Mouse (Mus musculus): ENCODE data around the gene Gm49373. TPM values are rescaled to one million over a fixed set of nuclear protein-coding genes. Genes with fewer than 3 reads are reported as not detected.

Gene Gm49373
- polyA plus RNA-seq, 1 experiment from 2014 or later: 0.24 TPM

GRCm38 (mm10) chr9:21107607-21108237 is 34.8 kb upstream of the Gm49373 start:
- no peaks in the 10 kb centered on the region for H3K27me3 ChIP-seq (ENCODE audit: control insufficient read depth, insufficient read depth, low read length)
- ATAC-seq (ENCODE audit: low FRiP score, low TSS enrichment) (no peak), DNase-seq (ENCODE audit: low spot score) (peak; percentile 58)
- H3K27ac ChIP-seq (replicated peaks): no peak overlapping the region
- no peaks in the 10 kb centered on the region for H3K4me1 ChIP-seq (replicated peaks; ENCODE audit: control insufficient read depth, insufficient read depth)
- TF ChIP-seq CTCF (IDR thresholded peaks at IDR 0.05; ENCODE audit: low read depth) (no peak), EP300 (optimal IDR thresholded peaks at IDR 0.05) (no peak)
- H3K4me2 ChIP-seq (replicated peaks; ENCODE audit: low read depth): no peak overlapping the region
- H3K9ac ChIP-seq (ENCODE audit: low read length): no peak overlapping the region
- 39% methylated on average over 23 of the region's 23 CpGs for whole genome bisulfite sequencing
- no peak overlapping the region for H3K4me3 ChIP-seq (ENCODE audit: low read depth, low read length)
- peaks cover 2% of the 10 kb centered on the region; the same call in 1 of the 2 replicates for H3K36me3 ChIP-seq (ENCODE audit: control insufficient read depth, insufficient read depth, low read length)
- H3K9me3 ChIP-seq (ENCODE audit: control insufficient read depth, low read length): no peaks in the 10 kb centered on the region

- TF ChIP-seq CTCF (IDR thresholded peaks at IDR 0.05; ENCODE audit: low read depth): no peak
- no peak for TF ChIP-seq EP300 (optimal IDR thresholded peaks at IDR 0.05)
- Histone ChIP-seq H3K9me3 (ENCODE audit: control insufficient read depth, low read length) (no peaks in the 10 kb centered on the region), H3K9ac (ENCODE audit: low read length) (no peak overlapping the region), H3K4me3 (ENCODE audit: low read depth, low read length) (no peak overlapping the region), H3K36me3 (ENCODE audit: control insufficient read depth, insufficient read depth, low read length) (peaks cover 2% of the 10 kb centered on the region; the same call in 1 of the 2 replicates), H3K4me1 (replicated peaks; ENCODE audit: control insufficient read depth, insufficient read depth) (no peaks in the 10 kb centered on the region), H3K27me3 (ENCODE audit: control insufficient read depth, insufficient read depth, low read length) (no peaks in the 10 kb centered on the region), H3K27ac (replicated peaks) (no peak overlapping the region), H3K4me2 (replicated peaks; ENCODE audit: low read depth) (no peak overlapping the region)
- WGBS: 61% methylated on average over 5 of the region's 5 CpGs
- ATAC-seq (ENCODE audit: low FRiP score, low TSS enrichment) (no peak), DNase-seq (ENCODE audit: low spot score) (no peak)
Measured at GRCm38 (mm10) chr9:21105760-21106564, 33.1 kb upstream of the Gm49373 start.

DNA sequence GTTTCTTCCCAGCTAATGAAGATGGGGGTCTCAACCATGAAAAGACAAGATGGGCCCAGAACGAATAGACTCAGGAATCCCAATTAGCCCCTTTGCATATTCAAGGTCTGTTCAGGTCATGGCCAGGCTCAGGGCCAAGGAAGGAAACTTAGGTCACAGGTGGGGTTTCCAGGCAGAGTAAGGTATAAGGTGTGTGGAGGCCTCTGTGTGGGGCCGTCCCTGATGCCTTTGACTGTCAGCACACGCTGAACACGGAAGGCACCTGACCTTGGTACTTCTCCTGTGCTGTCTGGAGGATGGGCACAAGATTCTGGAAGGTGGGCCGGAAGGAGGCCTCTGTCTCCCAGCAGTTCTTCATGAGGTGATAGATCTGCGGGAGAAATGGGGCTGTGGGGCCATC is 31.9 kb upstream of the Gm49373 start:
- no peaks in the 10 kb centered on the region; the same call in 1 of the 2 replicates for H3K36me3 ChIP-seq (ENCODE audit: control insufficient read depth, insufficient read depth, low read length)
- no peak overlapping the region for H3K4me3 ChIP-seq (ENCODE audit: low read depth, low read length)
- H3K4me2 ChIP-seq (replicated peaks; ENCODE audit: low read depth): no peak overlapping the region
- DNase-seq (ENCODE audit: low spot score) (no peak), ATAC-seq (ENCODE audit: low FRiP score, low TSS enrichment) (no peak)
- no peaks in the 10 kb centered on the region for H3K9me3 ChIP-seq (ENCODE audit: control insufficient read depth, low read length)
- TF ChIP-seq CTCF (IDR thresholded peaks at IDR 0.05; ENCODE audit: low read depth) (no peak), EP300 (optimal IDR thresholded peaks at IDR 0.05) (no peak)
- no peaks in the 10 kb centered on the region for H3K27me3 ChIP-seq (ENCODE audit: control insufficient read depth, insufficient read depth, low read length)
- H3K9ac ChIP-seq (ENCODE audit: low read length): no peak overlapping the region
- H3K4me1 ChIP-seq (replicated peaks; ENCODE audit: control insufficient read depth, insufficient read depth): no peaks in the 10 kb centered on the region
- WGBS: 79% methylated on average over 6 of the region's 6 CpGs
- no peak overlapping the region for H3K27ac ChIP-seq (replicated peaks)

GRCm38 (mm10) chr9:21102076-21102475 is 29.2 kb upstream of the Gm49373 start:
- no peak for ATAC-seq (ENCODE audit: low FRiP score, low TSS enrichment)
- H3K27ac ChIP-seq (replicated peaks): no peak overlapping the region
- no peak for TF ChIP-seq CTCF (IDR thresholded peaks at IDR 0.05; ENCODE audit: low read depth)
- no peak for TF ChIP-seq EP300 (optimal IDR thresholded peaks at IDR 0.05)
- no peak overlapping the region for H3K4me3 ChIP-seq (ENCODE audit: low read depth, low read length)
- no peaks in the 10 kb centered on the region for H3K4me1 ChIP-seq (replicated peaks; ENCODE audit: control insufficient read depth, insufficient read depth)
- H3K9me3 ChIP-seq (ENCODE audit: control insufficient read depth, low read length): no peaks in the 10 kb centered on the region
- no peak for DNase-seq (ENCODE audit: low spot score)
- H3K27me3 ChIP-seq (ENCODE audit: control insufficient read depth, insufficient read depth, low read length): no peaks in the 10 kb centered on the region
- no peak overlapping the region for H3K9ac ChIP-seq (ENCODE audit: low read length)
- no peak overlapping the region for H3K4me2 ChIP-seq (replicated peaks; ENCODE audit: low read depth)
- H3K36me3 ChIP-seq (ENCODE audit: control insufficient read depth, insufficient read depth, low read length): no peaks in the 10 kb centered on the region
- 81% methylated on average over 2 of the region's 2 CpGs for WGBS

GRCm38 (mm10) chr9:21100447-21101161 is 27.7 kb upstream of the Gm49373 start:
- 35% methylated on average over 15 of the region's 15 CpGs for WGBS
- no peak overlapping the region for H3K4me2 ChIP-seq (replicated peaks; ENCODE audit: low read depth)
- H3K36me3 ChIP-seq (ENCODE audit: control insufficient read depth, insufficient read depth, low read length): no peaks in the 10 kb centered on the region
- no peak overlapping the region; the same call in 1 of the 2 replicates for H3K9ac ChIP-seq (ENCODE audit: low read length)
- H3K27ac ChIP-seq (replicated peaks): no peak overlapping the region
- no peak for TF ChIP-seq EP300 (optimal IDR thresholded peaks at IDR 0.05)
- no peak for TF ChIP-seq CTCF (IDR thresholded peaks at IDR 0.05; ENCODE audit: low read depth)
- no peaks in the 10 kb centered on the region for H3K27me3 ChIP-seq (ENCODE audit: control insufficient read depth, insufficient read depth, low read length)
- DNase-seq (ENCODE audit: low spot score) (no peak), ATAC-seq (ENCODE audit: low FRiP score, low TSS enrichment) (no peak)
- H3K4me3 ChIP-seq (ENCODE audit: low read depth, low read length): no peak overlapping the region
- H3K4me1 ChIP-seq (replicated peaks; ENCODE audit: control insufficient read depth, insufficient read depth): no peaks in the 10 kb centered on the region
- H3K9me3 ChIP-seq (ENCODE audit: control insufficient read depth, low read length): no peaks in the 10 kb centered on the region
